Mouse (Mus musculus): Measurements from ENCODE around the gene Nr1i2. TPM values are rescaled to one million over a fixed set of nuclear protein-coding genes. Genes with fewer than 3 reads are reported as not detected.

Gene Nr1i2
- polyA plus RNA-seq, 1 experiment from 2014 or later = not detected

DNA sequence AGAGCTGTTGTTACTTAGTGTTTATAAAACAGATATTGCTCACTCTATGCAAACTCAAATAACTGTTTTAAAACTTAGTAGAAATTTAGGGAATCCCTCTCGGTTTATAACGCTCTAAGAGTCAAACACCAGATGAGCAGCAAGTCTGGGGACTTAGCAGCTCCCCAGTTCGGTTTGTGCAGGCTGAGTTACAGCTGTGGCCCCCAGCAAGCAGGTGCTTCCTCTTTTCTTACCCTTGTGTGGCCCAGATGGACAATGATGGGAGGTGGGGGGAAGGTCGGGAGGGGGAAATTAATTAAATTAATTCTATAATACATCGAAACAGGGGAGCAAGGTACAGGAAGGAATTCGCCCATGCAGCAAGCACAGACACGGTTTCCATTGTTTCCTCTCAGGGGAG lies 13.0 kb upstream of the Nr1i2 start:
- H3K4me3 ChIP-seq (replicated peaks) = no peak overlapping the region
- peak overlapping the region; percentile 39 for H3K4me2 ChIP-seq
- H3K9me3 ChIP-seq = no peaks in the 10 kb centered on the region
- peak overlapping the region; percentile 80 for H3K27ac ChIP-seq
- WGBS = 36% methylated on average over 7 of the region's 7 CpGs
- no peaks in the 10 kb centered on the region for H3K27me3 ChIP-seq
- H3K9ac ChIP-seq (replicated peaks) = no peak overlapping the region
- ATAC-seq (ENCODE audit: insufficient number of reproducible peaks, insufficient read depth, low FRiP score, low TSS enrichment, low read depth) = peak; percentile 28
- H3K4me1 ChIP-seq (replicated peaks) = peaks cover 26% of the 10 kb centered on the region
- no peaks in the 10 kb centered on the region for H3K36me3 ChIP-seq

DNA sequence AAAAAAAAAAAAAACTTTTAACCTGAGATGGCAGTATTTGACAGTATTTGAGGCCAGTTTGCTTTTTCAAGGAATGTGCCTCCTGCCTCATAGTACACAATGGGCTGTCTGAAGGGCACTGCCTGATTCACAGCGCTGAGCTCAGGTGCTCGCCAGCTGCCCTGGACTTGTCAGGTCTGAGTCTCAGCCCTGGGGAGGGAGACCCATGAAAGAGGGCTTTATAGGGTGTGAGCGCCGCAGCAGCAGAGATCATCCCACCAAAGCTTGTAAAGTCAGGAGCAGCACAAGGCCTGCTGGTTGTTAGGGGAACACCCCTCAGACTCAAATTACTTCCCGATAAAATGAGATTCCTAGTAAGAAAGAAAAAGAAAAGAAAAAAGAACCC lies 12.6 kb upstream of the Nr1i2 start:
- H3K27ac ChIP-seq = peak overlapping the region; percentile 80
- peak; percentile 82 for ATAC-seq (ENCODE audit: insufficient number of reproducible peaks, insufficient read depth, low FRiP score, low TSS enrichment, low read depth)
- peaks cover 26% of the 10 kb centered on the region for H3K4me1 ChIP-seq (replicated peaks)
- no peaks in the 10 kb centered on the region for H3K36me3 ChIP-seq
- H3K9ac ChIP-seq (replicated peaks) = no peak overlapping the region
- no peak overlapping the region for H3K4me3 ChIP-seq (replicated peaks)
- 14% methylated on average over 5 of the region's 5 CpGs for WGBS
- peak overlapping the region; percentile 39 for H3K4me2 ChIP-seq
- no peaks in the 10 kb centered on the region for H3K27me3 ChIP-seq
- H3K9me3 ChIP-seq = no peaks in the 10 kb centered on the region

- peak overlapping the region; percentile 39 for H3K4me2 ChIP-seq
Measured at GRCm38 (mm10) chr16:38306571-38307220, 12.1 kb upstream of the Nr1i2 start.

GRCm38 (mm10) chr16:38304460-38305194 lies 10.0 kb upstream of the Nr1i2 start:
- WGBS = 75% methylated on average over 17 of the region's 17 CpGs
- H3K4me2 ChIP-seq = no peak overlapping the region
- no peak overlapping the region for H3K9ac ChIP-seq (replicated peaks)
- H3K4me3 ChIP-seq (replicated peaks) = no peak overlapping the region
- H3K27ac ChIP-seq = no peak overlapping the region
- H3K4me1 ChIP-seq (replicated peaks) = peaks cover 26% of the 10 kb centered on the region
- H3K9me3 ChIP-seq = no peaks in the 10 kb centered on the region
- no peak for ATAC-seq (ENCODE audit: insufficient number of reproducible peaks, insufficient read depth, low FRiP score, low TSS enrichment, low read depth)
- H3K36me3 ChIP-seq = no peaks in the 10 kb centered on the region
- no peaks in the 10 kb centered on the region for H3K27me3 ChIP-seq

More at GRCm38 (mm10) chr16:38306571-38307220, 12.1 kb upstream of the Nr1i2 start:
- 48% methylated on average over 18 of the region's 18 CpGs for WGBS
- H3K9me3 ChIP-seq = no peaks in the 10 kb centered on the region
- peak overlapping the region; percentile 80 for H3K27ac ChIP-seq
- no peaks in the 10 kb centered on the region for H3K36me3 ChIP-seq
- ATAC-seq (ENCODE audit: insufficient number of reproducible peaks, insufficient read depth, low FRiP score, low TSS enrichment, low read depth) = peak; percentile 32; the same call in 1 of the 2 replicates
- no peak overlapping the region for H3K4me3 ChIP-seq (replicated peaks)
- peaks cover 26% of the 10 kb centered on the region for H3K4me1 ChIP-seq (replicated peaks)
- no peaks in the 10 kb centered on the region for H3K27me3 ChIP-seq
- H3K9ac ChIP-seq (replicated peaks) = no peak overlapping the region

- H3K4me1 ChIP-seq (replicated peaks) = peaks cover 26% of the 10 kb centered on the region
- no peak overlapping the region for H3K27ac ChIP-seq
- no peak for ATAC-seq (ENCODE audit: insufficient number of reproducible peaks, insufficient read depth, low FRiP score, low TSS enrichment, low read depth)
- no peak overlapping the region for H3K4me2 ChIP-seq
- H3K9me3 ChIP-seq = no peaks in the 10 kb centered on the region
- 91% methylated on average over 13 of the region's 13 CpGs for WGBS
- no peak overlapping the region for H3K9ac ChIP-seq (replicated peaks)
- no peaks in the 10 kb centered on the region for H3K27me3 ChIP-seq
- H3K36me3 ChIP-seq = no peaks in the 10 kb centered on the region
- no peak overlapping the region for H3K4me3 ChIP-seq (replicated peaks)
Measured at GRCm38 (mm10) chr16:38302367-38302766, 7.7 kb upstream of the Nr1i2 start.

DNA sequence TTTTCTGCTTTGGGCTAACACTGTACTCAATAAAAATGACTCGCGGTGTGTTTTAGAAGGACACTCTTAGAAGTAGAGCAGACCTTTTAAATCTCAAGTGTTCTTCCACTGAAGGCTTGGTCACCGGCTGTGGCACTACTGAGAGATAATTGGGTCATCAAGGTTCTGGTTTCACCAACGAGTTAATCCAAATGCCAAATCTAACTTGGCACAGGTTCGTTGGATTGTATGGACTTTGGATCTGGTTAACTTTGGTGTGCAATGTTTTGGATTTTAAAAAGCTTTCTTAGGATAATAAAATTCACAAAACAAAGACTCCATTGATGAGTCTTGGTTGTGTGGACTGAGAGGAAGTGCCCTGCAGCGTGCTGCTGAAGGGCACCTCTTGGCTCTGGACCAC lies 3.8 kb upstream of the Nr1i2 start:
- Histone ChIP-seq H3K36me3 (no peaks in the 10 kb centered on the region), H3K9me3 (no peaks in the 10 kb centered on the region), H3K4me3 (replicated peaks) (no peak overlapping the region), H3K4me1 (replicated peaks) (peaks cover 14% of the 10 kb centered on the region), H3K27me3 (no peaks in the 10 kb centered on the region), H3K9ac (replicated peaks) (no peak overlapping the region), H3K4me2 (no peak overlapping the region), H3K27ac (no peak overlapping the region)
- ATAC-seq (ENCODE audit: insufficient number of reproducible peaks, insufficient read depth, low FRiP score, low TSS enrichment, low read depth) = no peak
- 69% methylated on average over 6 of the region's 6 CpGs for WGBS

- WGBS = 50% methylated on average over 5 of the region's 5 CpGs
- Histone ChIP-seq H3K9me3 (no peaks in the 10 kb centered on the region), H3K27ac (no peak overlapping the region), H3K4me3 (replicated peaks) (no peak overlapping the region), H3K36me3 (no peaks in the 10 kb centered on the region), H3K27me3 (no peaks in the 10 kb centered on the region), H3K4me2 (no peak overlapping the region), H3K9ac (replicated peaks) (no peak overlapping the region), H3K4me1 (replicated peaks) (peaks cover 14% of the 10 kb centered on the region)
- no peak for ATAC-seq (ENCODE audit: insufficient number of reproducible peaks, insufficient read depth, low FRiP score, low TSS enrichment, low read depth)
Measured at GRCm38 (mm10) chr16:38295349-38295930, 816 bp upstream of the Nr1i2 start.

DNA sequence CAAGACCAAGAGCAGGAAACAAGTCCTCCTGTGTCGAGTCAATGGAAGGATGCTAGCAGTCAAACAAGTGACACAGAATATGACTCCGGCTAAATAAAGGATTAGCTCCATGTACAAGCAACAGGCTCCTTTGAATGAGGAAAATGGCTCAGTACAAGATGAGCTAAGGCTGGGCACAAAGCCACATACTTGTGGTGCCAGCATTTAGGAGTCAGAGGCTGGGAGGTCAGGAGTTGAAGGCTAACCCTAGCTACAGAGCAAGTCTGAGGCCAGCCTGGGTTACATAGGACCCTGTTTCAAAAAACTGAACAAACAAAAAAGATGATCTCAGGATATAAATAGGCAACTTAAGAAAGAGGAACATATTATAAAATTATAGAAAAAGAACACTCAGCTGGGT lies 4.5 kb downstream of the Nr1i2 start:
- no peak overlapping the region for H3K4me3 ChIP-seq (replicated peaks)
- WGBS = 84% methylated on average over 2 of the region's 2 CpGs
- no peak overlapping the region for H3K4me2 ChIP-seq
- no peak overlapping the region for H3K9ac ChIP-seq (replicated peaks)
- H3K27me3 ChIP-seq = no peaks in the 10 kb centered on the region
- no peak for ATAC-seq (ENCODE audit: insufficient number of reproducible peaks, insufficient read depth, low FRiP score, low TSS enrichment, low read depth)
- H3K36me3 ChIP-seq = no peaks in the 10 kb centered on the region
- no peak overlapping the region for H3K27ac ChIP-seq
- peaks cover 13% of the 10 kb centered on the region for H3K4me1 ChIP-seq (replicated peaks)
- no peaks in the 10 kb centered on the region for H3K9me3 ChIP-seq

DNA sequence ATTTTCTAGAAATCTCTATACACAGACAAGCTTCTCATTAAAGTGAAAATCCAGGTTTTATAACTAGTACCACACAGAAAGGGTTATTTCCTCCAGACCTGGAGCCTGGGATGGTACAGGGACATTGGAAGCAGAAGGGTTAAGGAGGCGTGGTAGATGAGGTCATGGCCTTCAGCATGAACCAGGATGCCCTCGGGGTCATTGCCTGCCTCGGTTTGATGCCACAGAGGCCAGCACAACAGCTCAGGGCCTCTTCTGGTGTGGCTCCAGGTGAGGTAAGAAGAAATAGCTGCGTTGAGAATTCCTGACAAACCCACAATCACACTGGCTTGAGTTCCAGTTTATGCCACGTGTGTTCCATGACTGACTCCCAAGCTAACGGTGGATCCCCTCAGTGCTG lies 5.8 kb downstream of the Nr1i2 start:
- Histone ChIP-seq H3K27ac (no peak overlapping the region), H3K4me2 (no peak overlapping the region), H3K4me1 (replicated peaks) (peaks cover 11% of the 10 kb centered on the region; the same call in 1 of the 2 replicates), H3K27me3 (no peaks in the 10 kb centered on the region), H3K4me3 (replicated peaks) (no peak overlapping the region), H3K9ac (replicated peaks) (no peak overlapping the region), H3K9me3 (no peaks in the 10 kb centered on the region), H3K36me3 (no peaks in the 10 kb centered on the region)
- ATAC-seq (ENCODE audit: insufficient number of reproducible peaks, insufficient read depth, low FRiP score, low TSS enrichment, low read depth) = no peak
- 24% methylated on average over 6 of the region's 6 CpGs for WGBS

- H3K36me3 ChIP-seq = no peaks in the 10 kb centered on the region
- WGBS = 87% methylated on average over 3 of the region's 3 CpGs
- ATAC-seq (ENCODE audit: insufficient number of reproducible peaks, insufficient read depth, low FRiP score, low TSS enrichment, low read depth) = no peak
- H3K4me1 ChIP-seq (replicated peaks) = peaks cover 11% of the 10 kb centered on the region; the same call in 1 of the 2 replicates
- H3K9me3 ChIP-seq = no peaks in the 10 kb centered on the region
- H3K27ac ChIP-seq = no peak overlapping the region
- H3K4me2 ChIP-seq = no peak overlapping the region
- H3K27me3 ChIP-seq = no peaks in the 10 kb centered on the region
- no peak overlapping the region for H3K9ac ChIP-seq (replicated peaks)
- no peak overlapping the region for H3K4me3 ChIP-seq (replicated peaks)
Measured at GRCm38 (mm10) chr16:38287762-38288161, 6.9 kb downstream of the Nr1i2 start.

DNA sequence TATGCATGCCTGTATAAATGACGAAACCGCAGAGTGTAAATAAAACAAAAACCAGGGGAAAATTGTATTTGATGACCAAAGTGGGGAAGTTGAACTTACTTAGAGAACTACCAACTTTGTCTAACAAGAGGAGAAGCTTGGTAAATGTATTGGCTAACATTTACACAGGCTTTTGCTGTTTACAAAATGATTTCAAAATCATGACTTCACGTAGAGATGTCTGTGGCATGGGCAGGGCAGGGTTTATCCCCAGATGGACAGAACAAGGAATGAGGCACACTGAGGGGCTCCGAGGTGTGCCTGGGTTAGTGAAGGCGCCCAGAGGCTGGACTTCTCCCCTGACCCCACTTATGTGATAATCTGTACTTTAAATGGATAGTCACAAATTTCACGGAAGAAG lies 7.3 kb downstream of the Nr1i2 start:
- no peak overlapping the region for H3K4me2 ChIP-seq
- no peaks in the 10 kb centered on the region for H3K9me3 ChIP-seq
- no peaks in the 10 kb centered on the region for H3K36me3 ChIP-seq
- no peak overlapping the region for H3K4me3 ChIP-seq (replicated peaks)
- H3K4me1 ChIP-seq (replicated peaks) = peaks cover 11% of the 10 kb centered on the region; the same call in 1 of the 2 replicates
- H3K9ac ChIP-seq (replicated peaks) = no peak overlapping the region
- H3K27ac ChIP-seq = no peak overlapping the region
- no peak for ATAC-seq (ENCODE audit: insufficient number of reproducible peaks, insufficient read depth, low FRiP score, low TSS enrichment, low read depth)
- no peaks in the 10 kb centered on the region for H3K27me3 ChIP-seq
- WGBS = 80% methylated on average over 6 of the region's 6 CpGs
